Mouse (Mus musculus): ENCODE data around the gene 4930449I24Rik.
A peak's percentile ranks its signal among the peaks of the same experiment; 100 is the strongest.
"Not testable (repeated sequence)": the region's sequence is repeated elsewhere in the genome, so short reads cannot be mapped to it uniquely, and the experiment has no call there.

The 4930449I24Rik gene

DNA sequence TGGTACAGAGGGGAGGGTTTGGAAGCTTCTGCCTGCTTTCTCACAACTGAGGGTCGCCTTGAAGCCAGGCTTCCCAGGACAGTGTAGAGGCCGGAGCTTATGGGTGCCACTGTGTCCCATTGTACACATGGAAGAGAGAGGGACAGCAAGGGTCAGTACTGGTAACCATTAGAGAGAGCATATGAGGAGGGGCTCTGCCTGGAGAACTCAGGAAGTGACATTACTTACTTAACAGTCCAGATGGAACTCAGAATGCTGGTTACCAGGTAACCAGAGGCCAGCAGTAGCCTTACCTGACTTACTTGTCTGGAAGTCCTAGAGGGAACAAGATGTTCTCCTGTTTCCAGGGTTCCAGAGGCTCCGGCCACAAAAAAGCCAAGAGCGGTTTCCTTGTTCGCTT, at the start of gene 4930449I24Rik:
Gene 4930449I24Rik, plus strand, starts transcription at position 301 of the 400 bp plus-strand sequence.
- not testable (repeated sequence) for DNase-seq

DNA sequence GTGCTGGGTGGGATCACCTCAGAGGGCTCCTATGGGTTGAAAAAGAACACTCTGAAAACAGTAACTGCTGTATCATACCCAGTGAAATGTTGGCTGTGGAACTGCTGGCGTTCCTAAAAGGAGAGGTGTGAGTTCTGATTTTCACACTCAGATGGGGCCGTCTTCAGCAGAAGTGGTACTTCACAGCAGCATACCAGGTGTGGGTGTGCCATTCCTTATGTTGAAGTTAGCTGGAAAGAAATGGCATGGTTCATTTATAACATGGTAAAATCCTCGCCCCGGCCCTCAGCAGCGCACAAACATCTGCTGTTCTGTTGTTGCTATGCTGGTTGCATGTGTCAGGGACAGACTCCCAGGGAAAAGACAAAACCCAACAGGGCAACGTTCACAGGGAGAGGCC, 48.6 kb upstream of the 4930449I24Rik start:
- DNase-seq = no peak

DNA sequence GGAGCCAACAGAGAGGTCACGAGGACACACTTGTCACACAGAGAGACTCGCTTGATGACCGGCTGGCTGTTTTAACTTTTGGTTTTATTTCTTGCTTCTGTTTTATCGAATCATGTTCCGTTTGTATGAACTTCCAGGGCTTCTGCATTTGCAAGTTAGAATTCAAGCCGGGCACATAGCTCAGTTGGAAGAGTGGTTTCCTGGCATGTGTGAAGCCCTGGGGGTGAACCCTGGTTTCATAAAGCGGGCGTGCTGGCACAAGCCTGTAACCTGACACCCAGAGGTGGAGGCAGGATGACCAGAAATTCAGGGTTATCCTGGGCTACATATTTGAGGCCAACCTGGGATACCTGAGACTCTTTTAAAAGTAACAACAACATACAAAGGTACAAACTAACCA, 40.6 kb upstream of the 4930449I24Rik start:
- DNase-seq = peak; percentile 6 to 27

DNA sequence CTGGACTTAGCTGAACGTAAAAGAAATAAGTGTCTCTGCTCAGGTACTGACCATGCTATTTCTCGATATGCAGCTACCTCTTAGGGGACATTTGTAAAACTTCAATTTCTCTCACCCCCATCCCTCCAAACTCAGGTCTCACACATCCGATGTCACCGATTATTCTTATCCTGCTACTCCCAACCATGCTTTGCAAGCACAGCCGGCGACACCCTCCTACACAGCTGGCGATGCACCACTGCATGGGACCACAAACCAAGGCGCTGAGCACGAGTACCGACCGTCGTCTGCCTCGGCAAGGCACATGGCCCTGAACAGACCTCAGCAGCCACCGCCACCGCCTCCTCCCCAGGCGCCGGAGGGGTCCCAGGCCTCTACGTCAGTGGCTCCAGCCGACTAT, 35.5 kb upstream of the 4930449I24Rik start:
- DNase-seq = no peak

DNA sequence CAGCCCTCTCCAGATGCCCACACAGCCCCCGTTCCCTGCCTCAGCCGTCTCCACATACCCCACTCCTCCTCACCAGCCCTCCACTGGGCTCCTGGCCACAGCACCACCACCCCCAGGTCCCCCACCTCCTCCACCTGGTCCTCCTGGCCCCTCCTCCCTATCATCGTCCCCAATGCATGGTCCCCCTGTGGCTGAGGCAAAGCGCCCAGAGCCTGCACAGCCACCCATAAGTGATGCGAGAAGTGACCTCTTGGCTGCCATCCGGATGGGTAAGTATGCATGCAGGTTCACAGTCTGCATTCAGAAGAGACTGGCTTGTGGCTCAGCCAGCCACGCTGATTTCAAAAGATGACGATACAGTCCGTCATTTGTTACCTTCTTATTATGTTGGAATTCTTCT, 33.9 kb upstream of the 4930449I24Rik start:
- no peak for DNase-seq

DNA sequence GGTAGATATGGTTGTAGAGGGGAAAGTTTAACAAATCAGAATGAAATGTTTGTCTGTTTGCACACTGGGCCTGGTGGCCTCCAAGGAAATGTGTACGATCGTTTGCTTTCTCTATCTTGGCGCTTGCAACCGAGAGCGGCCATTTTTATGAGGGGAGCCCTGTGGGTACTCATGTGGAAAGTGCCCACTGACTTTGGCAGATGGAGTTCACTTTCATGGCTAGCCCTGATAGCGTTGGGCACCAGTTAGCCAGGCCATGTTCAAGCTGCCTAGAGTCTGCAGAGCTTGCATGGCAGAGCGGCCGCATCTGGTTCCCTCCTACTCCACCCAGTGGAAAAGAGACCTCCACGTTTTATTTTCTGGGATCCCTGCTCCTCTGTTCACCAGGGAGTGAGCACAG, 31.4 kb upstream of the 4930449I24Rik start:
- DNase-seq = no peak

DNA sequence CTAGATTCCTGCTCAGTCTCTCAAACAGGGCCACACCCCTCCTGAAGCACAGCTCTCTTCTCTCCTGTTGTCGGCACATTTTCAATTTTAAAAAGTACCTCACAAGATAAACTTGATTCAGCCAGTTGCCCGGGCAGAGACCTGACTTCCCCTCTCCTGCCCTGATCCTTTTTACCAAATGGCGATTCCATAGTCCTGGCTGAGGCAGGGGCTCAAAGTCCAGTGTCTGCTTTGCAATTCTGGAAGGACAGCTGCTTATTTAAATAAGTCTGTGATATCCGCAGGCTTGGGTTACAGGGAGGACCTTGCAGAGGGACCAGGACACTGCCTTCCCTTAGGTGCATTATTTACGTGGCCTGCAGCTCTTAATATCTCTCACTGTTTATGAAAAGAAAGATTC, 30.9 kb upstream of the 4930449I24Rik start:
- DNase-seq = no peak

DNA sequence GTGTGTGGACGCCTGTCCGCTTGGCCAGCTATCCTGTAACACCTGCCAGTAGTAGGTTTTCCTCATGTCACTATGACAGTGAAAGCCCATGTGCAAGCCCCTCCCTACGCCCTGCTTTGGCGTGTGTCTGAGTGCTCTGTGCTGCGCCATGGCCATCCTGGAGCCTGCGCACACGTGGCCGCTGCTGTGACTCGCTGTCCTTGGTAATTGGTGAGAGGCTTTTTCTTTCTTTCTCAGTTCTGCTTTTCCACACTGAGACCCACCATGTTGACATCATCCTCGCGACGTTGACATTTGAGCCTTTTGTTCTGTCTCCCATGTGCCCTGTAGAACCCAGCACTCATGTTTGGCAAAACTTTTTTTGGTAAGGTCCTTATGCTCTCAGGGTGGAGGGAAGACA, 30.4 kb upstream of the 4930449I24Rik start:
- no peak for DNase-seq

DNA sequence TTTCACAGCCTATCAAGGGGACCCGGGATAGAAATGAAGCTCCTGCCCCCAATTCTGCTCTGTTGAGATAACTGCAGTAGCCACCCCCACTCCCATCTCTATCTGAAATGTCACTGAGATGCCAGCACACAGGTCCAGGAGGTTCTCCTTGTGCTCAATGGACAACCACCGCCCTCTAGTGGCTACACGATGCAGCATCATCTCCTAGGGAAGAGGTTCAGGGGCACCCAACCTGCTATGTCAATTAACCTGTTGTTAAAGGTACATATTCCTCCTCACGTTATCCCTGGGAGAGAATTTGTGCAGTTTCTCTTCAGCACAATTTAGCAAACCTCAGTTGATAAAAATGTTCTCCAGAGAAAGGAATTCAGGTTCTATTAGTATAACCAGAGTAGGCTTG, 22.6 kb upstream of the 4930449I24Rik start:
- DNase-seq = peak; percentile 17 to 21

DNA sequence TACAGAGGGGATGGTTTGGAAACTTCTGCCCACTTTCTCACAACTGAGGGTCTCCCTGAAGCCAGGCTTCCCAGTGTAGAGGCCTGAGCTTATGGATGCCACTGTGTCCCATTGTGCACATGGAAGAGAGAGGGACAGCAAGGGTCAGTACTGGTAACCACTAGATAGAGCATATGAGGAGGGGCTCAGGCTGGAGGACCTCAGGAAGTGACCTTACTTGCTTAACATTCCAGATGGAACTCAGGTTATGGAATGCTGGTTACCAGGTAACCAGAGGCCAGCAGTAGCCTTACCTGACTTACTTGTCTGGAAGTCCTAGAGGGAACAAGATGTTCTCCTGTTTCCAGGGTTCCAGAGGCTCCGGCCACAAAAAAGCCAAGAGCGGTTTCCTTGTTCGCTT, 20.5 kb upstream of the 4930449I24Rik start, which contains the start of gene Gm6408:
Gene Gm6408, plus strand, starts transcription at position 301 of the 400 bp plus-strand sequence.
- not testable (repeated sequence) for DNase-seq

DNA sequence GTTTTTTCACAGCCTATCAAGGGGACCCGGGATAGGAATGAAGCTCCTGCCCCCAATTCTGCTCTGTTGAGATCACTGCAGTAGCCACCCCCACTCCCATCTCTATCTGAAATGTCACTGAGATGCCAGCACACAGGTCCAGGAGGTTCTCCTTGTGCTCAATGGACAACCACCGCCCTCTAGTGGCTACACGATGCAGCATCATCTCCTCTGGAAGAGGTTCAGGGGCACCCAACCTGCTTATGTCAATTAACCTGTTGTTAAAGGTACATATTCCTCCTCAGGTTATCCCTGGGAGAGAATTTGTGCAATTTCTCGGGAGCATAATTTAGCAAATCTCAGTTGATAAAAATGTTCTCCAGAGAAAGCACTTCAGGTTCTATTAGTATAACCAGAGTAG, 13.2 kb upstream of the 4930449I24Rik start:
- peak; percentile 14 to 18 for DNase-seq

DNA sequence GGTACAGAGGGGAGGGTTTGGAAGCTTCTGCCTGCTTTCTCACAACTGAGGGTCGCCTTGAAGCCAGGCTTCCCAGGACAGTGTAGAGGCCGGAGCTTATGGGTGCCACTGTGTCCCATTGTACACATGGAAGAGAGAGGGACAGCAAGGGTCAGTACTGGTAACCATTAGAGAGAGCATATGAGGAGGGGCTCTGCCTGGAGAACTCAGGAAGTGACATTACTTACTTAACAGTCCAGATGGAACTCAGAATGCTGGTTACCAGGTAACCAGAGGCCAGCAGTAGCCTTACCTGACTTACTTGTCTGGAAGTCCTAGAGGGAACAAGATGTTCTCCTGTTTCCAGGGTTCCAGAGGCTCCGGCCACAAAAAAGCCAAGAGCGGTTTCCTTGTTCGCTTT, 11.1 kb upstream of the 4930449I24Rik start, which contains the start of gene Gm6370:
Gene Gm6370, plus strand, starts transcription at position 301 of the 400 bp plus-strand sequence.
- not testable (repeated sequence) for DNase-seq

DNA sequence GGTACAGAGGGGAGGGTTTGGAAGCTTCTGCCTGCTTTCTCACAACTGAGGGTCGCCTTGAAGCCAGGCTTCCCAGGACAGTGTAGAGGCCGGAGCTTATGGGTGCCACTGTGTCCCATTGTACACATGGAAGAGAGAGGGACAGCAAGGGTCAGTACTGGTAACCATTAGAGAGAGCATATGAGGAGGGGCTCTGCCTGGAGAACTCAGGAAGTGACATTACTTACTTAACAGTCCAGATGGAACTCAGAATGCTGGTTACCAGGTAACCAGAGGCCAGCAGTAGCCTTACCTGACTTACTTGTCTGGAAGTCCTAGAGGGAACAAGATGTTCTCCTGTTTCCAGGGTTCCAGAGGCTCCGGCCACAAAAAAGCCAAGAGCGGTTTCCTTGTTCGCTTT, 11.6 kb downstream of the 4930449I24Rik start, which contains the start of gene Gm3402:
Gene Gm3402, plus strand, starts transcription at position 301 of the 400 bp plus-strand sequence.
- DNase-seq = not testable (repeated sequence)

DNA sequence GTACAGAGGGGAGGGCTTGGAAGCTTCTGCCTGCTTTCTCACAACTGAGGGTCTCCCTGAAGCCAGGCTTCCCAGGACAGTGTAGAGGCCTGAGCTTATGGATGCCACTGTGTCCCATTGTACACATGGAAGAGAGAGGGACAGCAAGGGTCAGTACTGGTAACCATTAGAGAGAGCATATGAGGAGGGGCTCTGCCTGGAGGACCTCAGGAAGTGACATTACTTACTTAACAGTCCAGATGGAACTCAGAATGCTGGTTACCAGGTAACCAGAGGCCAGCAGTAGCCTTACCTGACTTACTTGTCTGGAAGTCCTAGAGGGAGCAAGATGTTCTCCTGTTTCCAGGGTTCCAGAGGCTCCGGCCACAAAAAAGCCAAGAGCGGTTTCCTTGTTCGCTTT, 23.3 kb downstream of the 4930449I24Rik start, which contains the start of gene Gm3404:
Gene Gm3404, plus strand, starts transcription at position 301 of the 400 bp plus-strand sequence.
- not testable (repeated sequence) for DNase-seq

DNA sequence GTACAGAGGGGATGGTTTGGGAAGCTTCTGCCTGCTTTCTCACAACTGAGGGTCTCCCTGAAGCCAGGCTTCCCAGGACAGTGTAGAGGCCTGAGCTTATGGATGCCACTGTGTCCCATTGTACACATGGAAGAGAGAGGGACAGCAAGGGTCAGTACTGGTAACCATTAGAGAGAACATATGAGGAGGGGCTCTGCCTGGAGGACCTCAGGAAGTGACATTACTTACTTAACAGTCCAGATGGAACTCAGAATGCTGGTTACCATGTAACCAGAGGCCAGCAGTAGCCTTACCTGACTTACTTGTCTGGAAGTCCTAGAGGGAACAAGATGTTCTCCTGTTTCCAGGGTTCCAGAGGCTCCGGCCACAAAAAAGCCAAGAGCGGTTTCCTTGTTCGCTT, 35.1 kb downstream of the 4930449I24Rik start, which contains the start of gene Gm3409:
Gene Gm3409, plus strand, starts transcription at position 301 of the 400 bp plus-strand sequence.
- not testable (repeated sequence) for DNase-seq

Data from lung, adult 18-20 months (tissue).